29 mouse cellular contexts compared by ENCODE assay signal in the genomic region with DNA sequence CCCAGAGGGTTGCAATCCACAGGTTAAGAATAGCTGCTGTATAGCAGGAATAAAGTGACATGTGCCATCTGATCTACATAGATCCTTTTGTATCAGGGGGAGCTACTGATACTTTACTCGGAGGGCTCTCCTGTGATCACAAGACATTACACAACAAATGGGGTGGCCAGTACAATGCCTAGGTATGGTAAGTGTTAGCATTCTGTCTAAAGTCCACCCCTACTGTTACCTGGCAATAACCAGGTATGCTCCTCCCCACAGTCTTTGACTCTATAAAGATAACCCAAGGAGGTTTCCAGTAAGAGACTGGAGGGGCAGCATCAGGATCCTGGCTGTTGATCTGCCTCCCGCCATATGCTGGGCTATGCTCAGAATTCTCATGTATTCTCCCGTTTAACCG.
DNase-seq lines count a peak whose midpoint lies in the region; ATAC-seq and TF ChIP-seq lines count a peak whose summit lies in the region.
"Had no signal": no experiment of that assay in that cellular context is flagged by ENCODE, and none has a peak within 500 bp of the region (broad histone marks: within the 10 kb centered on the region; RNA-seq: fewer than 3 reads in every experiment).

No protein-coding gene starts in this region.

- TF ChIP-seq CTCF in testis, adult 2 months (IDR thresholded peaks at IDR 0.05; ENCODE audit: control insufficient read depth, insufficient read depth, insufficient replicate concordance, low read depth, low read length), result no peak
- no peak for TF ChIP-seq CTCF in intestine, postnatal 0 days (IDR thresholded peaks at IDR 0.05; ENCODE audit: low read depth)
- no peak for TF ChIP-seq CTCF in midbrain, postnatal 0 days (IDR thresholded peaks at IDR 0.05)

- 80% methylated on average over 4 of the region's 4 CpGs for WGBS in forebrain, embryonic 13.5 days
- 85% methylated on average over 4 of the region's 4 CpGs for WGBS in forebrain, embryonic 16.5 days
- WGBS in intestine, postnatal 0 days, result 67% methylated on average over 4 of the region's 4 CpGs
- 81% methylated on average over 4 of the region's 4 CpGs for WGBS in midbrain, postnatal 0 days

- no peak overlapping the region for H3K4me3 ChIP-seq in forebrain, embryonic 13.5 days
- H3K4me3 ChIP-seq in forebrain, embryonic 16.5 days (replicated peaks; ENCODE audit: low read length), result no peak overlapping the region
- H3K4me3 ChIP-seq in testis, adult 2 months (ENCODE audit: control insufficient read depth, low read depth, low read length), result peak overlapping the region; percentile 35; the same call in 1 of the 2 replicates
- no peak overlapping the region for H3K4me3 ChIP-seq in intestine, postnatal 0 days (ENCODE audit: low read depth, low read length)
- no peak overlapping the region for H3K4me3 ChIP-seq in midbrain, postnatal 0 days (ENCODE audit: low read depth, low read length)
- H3K4me3 ChIP-seq: embryonic facial prominence, embryonic 12.5 days; embryonic facial prominence, embryonic 15.5 days; gastrocnemius, adult 2 months; heart, embryonic 12.5 days; heart, embryonic 15.5 days; hindbrain, embryonic 10.5 days; hindbrain, embryonic 15.5 days had no signal

- H3K9ac ChIP-seq in forebrain, embryonic 13.5 days, result no peak overlapping the region
- H3K9ac ChIP-seq in forebrain, embryonic 16.5 days (replicated peaks; ENCODE audit: low read depth, low read length), result no peak overlapping the region
- no peak overlapping the region for H3K9ac ChIP-seq in intestine, postnatal 0 days (ENCODE audit: low read depth, low read length)
- H3K9ac ChIP-seq in midbrain, postnatal 0 days (replicated peaks; ENCODE audit: low read length, poor library complexity, severe bottlenecking), result no peak overlapping the region
- H3K9ac ChIP-seq: embryonic facial prominence, embryonic 12.5 days; embryonic facial prominence, embryonic 15.5 days; forebrain, postnatal 0 days; heart, embryonic 12.5 days; heart, embryonic 15.5 days; hindbrain, embryonic 15.5 days had no signal

- no peak for ATAC-seq in forebrain, embryonic 13.5 days
- no peak for ATAC-seq in forebrain, embryonic 16.5 days
- ATAC-seq in intestine, postnatal 0 days, result peak; percentile 88
- no peak for ATAC-seq in midbrain, postnatal 0 days (ENCODE audit: low FRiP score)
- ATAC-seq: forebrain, postnatal 0 days; Patski had no signal

- TF ChIP-seq POLR2A in testis, adult 2 months (IDR thresholded peaks at IDR 0.05; ENCODE audit: control insufficient read depth, low read depth, low read length), result no peak

- no peaks in the 10 kb centered on the region for H3K36me3 ChIP-seq in forebrain, embryonic 13.5 days (ENCODE audit: poor library complexity, severe bottlenecking)
- H3K36me3 ChIP-seq in forebrain, embryonic 16.5 days (ENCODE audit: control insufficient read depth, insufficient read depth), result no peaks in the 10 kb centered on the region
- H3K36me3 ChIP-seq in testis, adult 2 months (ENCODE audit: control insufficient read depth, insufficient read depth, low read length), result no peaks in the 10 kb centered on the region
- no peaks in the 10 kb centered on the region for H3K36me3 ChIP-seq in intestine, postnatal 0 days (ENCODE audit: control insufficient read depth, insufficient read depth)
- no peaks in the 10 kb centered on the region for H3K36me3 ChIP-seq in midbrain, postnatal 0 days (ENCODE audit: insufficient read depth, low read length)
- H3K36me3 ChIP-seq: embryonic facial prominence, embryonic 12.5 days; embryonic facial prominence, embryonic 15.5 days; G1E; heart, embryonic 12.5 days; heart, embryonic 15.5 days; hindbrain, embryonic 15.5 days had no signal

- H3K27me3 ChIP-seq in forebrain, embryonic 13.5 days, result no peaks in the 10 kb centered on the region
- no peaks in the 10 kb centered on the region for H3K27me3 ChIP-seq in forebrain, embryonic 16.5 days (replicated peaks; ENCODE audit: control insufficient read depth, insufficient read depth, low read length)
- H3K27me3 ChIP-seq in testis, adult 2 months (ENCODE audit: control insufficient read depth, insufficient read depth, low read length), result no peaks in the 10 kb centered on the region
- H3K27me3 ChIP-seq in intestine, postnatal 0 days (replicated peaks; ENCODE audit: control insufficient read depth, insufficient read depth, low read length), result no peaks in the 10 kb centered on the region
- H3K27me3 ChIP-seq in midbrain, postnatal 0 days (ENCODE audit: insufficient read depth, low read length), result no peaks in the 10 kb centered on the region
- H3K27me3 ChIP-seq: CH12.LX; embryonic facial prominence, embryonic 12.5 days; embryonic facial prominence, embryonic 15.5 days; hindbrain, embryonic 15.5 days; Patski had no signal

- peaks cover 55% of the 10 kb centered on the region for H3K4me1 ChIP-seq in forebrain, embryonic 13.5 days
- peaks cover 22% of the 10 kb centered on the region for H3K4me1 ChIP-seq in forebrain, embryonic 16.5 days (replicated peaks; ENCODE audit: control insufficient read depth, insufficient read depth, low read length)
- H3K4me1 ChIP-seq in testis, adult 2 months (ENCODE audit: control insufficient read depth, insufficient read depth, low read length), result peaks cover 3% of the 10 kb centered on the region
- peaks cover 6% of the 10 kb centered on the region; the same call in 1 of the 2 replicates for H3K4me1 ChIP-seq in intestine, postnatal 0 days (replicated peaks; ENCODE audit: control insufficient read depth, insufficient read depth, low read length)
- H3K4me1 ChIP-seq in midbrain, postnatal 0 days (ENCODE audit: insufficient read depth, low read length), result peaks cover 6% of the 10 kb centered on the region; the same call in 1 of the 2 replicates

- DNase-seq in testis, postnatal 10 days (ENCODE audit: low spot score), result no peak
- DNase-seq in left cerebral cortex, postnatal 4 days, result no peak
- no peak for DNase-seq in midbrain, postnatal 0 days (ENCODE audit: low spot score)
- DNase-seq: adrenal gland, postnatal 10 days; adrenal gland, postnatal 36 days; B cell, adult 2 months; cerebellum, adult 11 months; cerebellum, adult 2 months; cerebellum, adult 9-11 months; cerebellum, postnatal 25 days; forebrain, postnatal 0 days; gastrocnemius, adult 2 months; gastrocnemius, postnatal 14 days; heart, adult 18-20 months; heart, postnatal 10 days; heart, postnatal 36 days had no signal

- no peak overlapping the region for H3K4me2 ChIP-seq in forebrain, embryonic 13.5 days
- no peak overlapping the region for H3K4me2 ChIP-seq in forebrain, embryonic 16.5 days (ENCODE audit: low read length)
- no peak overlapping the region for H3K4me2 ChIP-seq in intestine, postnatal 0 days (replicated peaks; ENCODE audit: low read depth)
- no peak overlapping the region for H3K4me2 ChIP-seq in midbrain, postnatal 0 days (ENCODE audit: low read depth, low read length, poor library complexity, severe bottlenecking)
- H3K4me2 ChIP-seq: embryonic facial prominence, embryonic 12.5 days; embryonic facial prominence, embryonic 15.5 days; heart, embryonic 12.5 days; heart, embryonic 15.5 days; hindbrain, embryonic 15.5 days had no signal

- no peaks in the 10 kb centered on the region for H3K9me3 ChIP-seq in forebrain, embryonic 13.5 days (replicated peaks)
- no peaks in the 10 kb centered on the region for H3K9me3 ChIP-seq in forebrain, embryonic 16.5 days (ENCODE audit: control insufficient read depth, low read length)
- no peaks in the 10 kb centered on the region for H3K9me3 ChIP-seq in intestine, postnatal 0 days (ENCODE audit: control insufficient read depth)
- H3K9me3 ChIP-seq in midbrain, postnatal 0 days (ENCODE audit: low read length), result no peaks in the 10 kb centered on the region
- H3K9me3 ChIP-seq: embryonic facial prominence, embryonic 12.5 days; embryonic facial prominence, embryonic 15.5 days; heart, embryonic 12.5 days; heart, embryonic 15.5 days; hindbrain, embryonic 10.5 days; hindbrain, embryonic 15.5 days had no signal

- H3K27ac ChIP-seq in forebrain, embryonic 13.5 days, result peak overlapping the region; percentile 8; the same call in 1 of the 2 replicates
- H3K27ac ChIP-seq in forebrain, embryonic 16.5 days (ENCODE audit: low read length), result no peak overlapping the region
- no peak overlapping the region for H3K27ac ChIP-seq in testis, adult 2 months (ENCODE audit: control insufficient read depth, insufficient read depth, low read depth, low read length)
- no peak overlapping the region for H3K27ac ChIP-seq in intestine, postnatal 0 days (ENCODE audit: low read depth, low read length)
- H3K27ac ChIP-seq in midbrain, postnatal 0 days (ENCODE audit: low read depth, low read length), result no peak overlapping the region
- H3K27ac ChIP-seq: embryonic facial prominence, embryonic 12.5 days; embryonic facial prominence, embryonic 15.5 days; gastrocnemius, adult 2 months; heart, embryonic 15.5 days; hindbrain, embryonic 15.5 days had no signal

- intact Hi-C loops in left cerebral cortex, postnatal 4 days (cut with DNase I), result no loop called here
